Mouse (Mus musculus): ENCODE data around the gene Fgfr1op. TPM values are rescaled to one million over a fixed set of nuclear protein-coding genes. Genes with fewer than 3 reads are reported as not detected.
"Not testable (repeated sequence)": the region's sequence is repeated elsewhere in the genome, so short reads cannot be mapped to it uniquely, and the experiment has no call there.

The Fgfr1op gene
- polyA plus RNA-seq, 1 experiment = 0.11 TPM

GRCm38 (mm10) chr17:8183815-8184214, 18.5 kb downstream of the Fgfr1op start:
- Histone ChIP-seq H3K4me1 (ENCODE audit: control insufficient read depth) (no peaks in the 10 kb centered on the region), H3K4me3 (replicated peaks) (no peak overlapping the region), H3K9me3 (ENCODE audit: control insufficient read depth, low read length) (no peaks in the 10 kb centered on the region), H3K27me3 (ENCODE audit: control insufficient read depth) (no peaks in the 10 kb centered on the region), H3K36me3 (ENCODE audit: control insufficient read depth) (peaks cover 84% of the 10 kb centered on the region)
- no peak for TF ChIP-seq TAL1 (IDR thresholded peaks at IDR 0.05; ENCODE audit: low read length)

- H3K9me3 ChIP-seq (ENCODE audit: control insufficient read depth, low read length) = no peaks in the 10 kb centered on the region
- H3K4me3 ChIP-seq (replicated peaks) = no peak overlapping the region
- peaks cover 86% of the 10 kb centered on the region for H3K36me3 ChIP-seq (ENCODE audit: control insufficient read depth)
- H3K27me3 ChIP-seq (ENCODE audit: control insufficient read depth) = no peaks in the 10 kb centered on the region
- TF ChIP-seq GATA1 (IDR thresholded peaks at IDR 0.05; ENCODE audit: low read length) (no peak), TAL1 (IDR thresholded peaks at IDR 0.05; ENCODE audit: low read length) (no peak)
- H3K4me1 ChIP-seq (ENCODE audit: control insufficient read depth) = no peaks in the 10 kb centered on the region
These were observed 18.9 kb downstream of the Fgfr1op start for GRCm38 (mm10) chr17:8184217-8184616.

- peaks cover 78% of the 10 kb centered on the region for H3K36me3 ChIP-seq (ENCODE audit: control insufficient read depth)
- no peaks in the 10 kb centered on the region for H3K27me3 ChIP-seq (ENCODE audit: control insufficient read depth)
- no peak for TF ChIP-seq GATA1 (IDR thresholded peaks at IDR 0.05; ENCODE audit: low read length)
- no peaks in the 10 kb centered on the region for H3K9me3 ChIP-seq (ENCODE audit: control insufficient read depth, low read length)
- H3K4me1 ChIP-seq (ENCODE audit: control insufficient read depth) = no peaks in the 10 kb centered on the region
- no peak overlapping the region for H3K4me3 ChIP-seq (replicated peaks)
These were observed 28.4 kb downstream of the Fgfr1op start for GRCm38 (mm10) chr17:8193678-8194077.

GRCm38 (mm10) chr17:8195685-8196376, 30.5 kb downstream of the Fgfr1op start:
- H3K36me3 ChIP-seq (ENCODE audit: control insufficient read depth) = peaks cover 57% of the 10 kb centered on the region
- no peaks in the 10 kb centered on the region for H3K27me3 ChIP-seq (ENCODE audit: control insufficient read depth)
- no peak overlapping the region for H3K4me3 ChIP-seq (replicated peaks)
- no peaks in the 10 kb centered on the region for H3K9me3 ChIP-seq (ENCODE audit: control insufficient read depth, low read length)
- no peaks in the 10 kb centered on the region for H3K4me1 ChIP-seq (ENCODE audit: control insufficient read depth)
- TF ChIP-seq TAL1 (IDR thresholded peaks at IDR 0.05; ENCODE audit: low read length) (no peak), GATA1 (IDR thresholded peaks at IDR 0.05; ENCODE audit: low read length) (no peak)

- TF ChIP-seq GATA1 (IDR thresholded peaks at IDR 0.05; ENCODE audit: low read length) (no peak), TAL1 (IDR thresholded peaks at IDR 0.05; ENCODE audit: low read length) (no peak)
These were observed 32.4 kb downstream of the Fgfr1op start for GRCm38 (mm10) chr17:8197652-8198051.

GRCm38 (mm10) chr17:8199067-8199935, 34.0 kb downstream of the Fgfr1op start:
- no peak overlapping the region for H3K4me3 ChIP-seq (replicated peaks)
- peaks cover 32% of the 10 kb centered on the region for H3K36me3 ChIP-seq (ENCODE audit: control insufficient read depth)
- H3K27me3 ChIP-seq (ENCODE audit: control insufficient read depth) = no peaks in the 10 kb centered on the region
- H3K4me1 ChIP-seq (ENCODE audit: control insufficient read depth) = no peaks in the 10 kb centered on the region
- TF ChIP-seq GATA1 (IDR thresholded peaks at IDR 0.05; ENCODE audit: low read length) (no peak), TAL1 (IDR thresholded peaks at IDR 0.05; ENCODE audit: low read length) (no peak)
- H3K9me3 ChIP-seq (ENCODE audit: control insufficient read depth, low read length) = no peaks in the 10 kb centered on the region

More at GRCm38 (mm10) chr17:8197652-8198051, 32.4 kb downstream of the Fgfr1op start:
- Histone ChIP-seq H3K9me3 (ENCODE audit: control insufficient read depth, low read length) (no peaks in the 10 kb centered on the region), H3K4me1 (ENCODE audit: control insufficient read depth) (no peaks in the 10 kb centered on the region), H3K27me3 (ENCODE audit: control insufficient read depth) (no peaks in the 10 kb centered on the region), H3K4me3 (replicated peaks) (no peak overlapping the region), H3K36me3 (ENCODE audit: control insufficient read depth) (peaks cover 45% of the 10 kb centered on the region)

GRCm38 (mm10) chr17:8199936-8200330, 34.6 kb downstream of the Fgfr1op start:
- H3K27me3 ChIP-seq (ENCODE audit: control insufficient read depth) = no peaks in the 10 kb centered on the region
- TF ChIP-seq TAL1 (IDR thresholded peaks at IDR 0.05; ENCODE audit: low read length) (no peak), GATA1 (IDR thresholded peaks at IDR 0.05; ENCODE audit: low read length) (no peak)

GRCm38 (mm10) chr17:8203487-8203886, 38.2 kb downstream of the Fgfr1op start:
- Histone ChIP-seq H3K27me3 (ENCODE audit: control insufficient read depth) (no peaks in the 10 kb centered on the region), H3K4me1 (ENCODE audit: control insufficient read depth) (no peaks in the 10 kb centered on the region), H3K9me3 (ENCODE audit: control insufficient read depth, low read length) (no peaks in the 10 kb centered on the region), H3K36me3 (ENCODE audit: control insufficient read depth) (no peaks in the 10 kb centered on the region), H3K4me3 (replicated peaks) (no peak overlapping the region)
- TF ChIP-seq GATA1 (IDR thresholded peaks at IDR 0.05; ENCODE audit: low read length) = no peak
- TF ChIP-seq TAL1 (IDR thresholded peaks at IDR 0.05; ENCODE audit: low read length) = no peak

More at GRCm38 (mm10) chr17:8199936-8200330, 34.6 kb downstream of the Fgfr1op start:
- Histone ChIP-seq H3K9me3 (ENCODE audit: control insufficient read depth, low read length) (no peaks in the 10 kb centered on the region), H3K4me3 (replicated peaks) (no peak overlapping the region), H3K4me1 (ENCODE audit: control insufficient read depth) (no peaks in the 10 kb centered on the region), H3K36me3 (ENCODE audit: control insufficient read depth) (peaks cover 25% of the 10 kb centered on the region)

GRCm38 (mm10) chr17:8205221-8205631, 39.9 kb downstream of the Fgfr1op start:
- not testable (repeated sequence) for H3K4me3 ChIP-seq (replicated peaks); H3K27me3 ChIP-seq (ENCODE audit: control insufficient read depth); H3K9me3 ChIP-seq (ENCODE audit: control insufficient read depth, low read length); H3K36me3 ChIP-seq (ENCODE audit: control insufficient read depth); H3K4me1 ChIP-seq (ENCODE audit: control insufficient read depth)

Data from erythroblast, embryonic 14.5 days (primary cell).